Mouse (Mus musculus) forebrain, embryonic 11.5 days (tissue): ENCODE measurements around the gene Sowaha. TPM values are rescaled to one million over a fixed set of nuclear protein-coding genes. Genes with fewer than 3 reads are reported as not detected.

Experiments used
- ATAC-seq: fragments of 200-750 bp; cut with Nextera tagmentation; replicated peaks from 2 replicates; pipeline ENCODE4 v1.8.0; 2017; ENCODE audit warnings: moderate TSS enrichment; ENCODE audit not compliant: low FRiP score
- DNase-seq: peaks from one replicate; pipeline ENCODE4 v3.0.0-alpha.2; 2017; ENCODE audit warnings: low spot score
- H3K27ac ChIP-seq: fragments of 300-500 bp; sonication (generic); 2 replicates; pipeline ENCODE4 v1.5.1; 2014; ENCODE audit warnings: low read depth, low read length
- H3K27me3 ChIP-seq: fragments of 300-500 bp; sonication (generic); 2 replicates; pipeline ENCODE4 v1.6.1; 2014; ENCODE audit warnings: mild to moderate bottlenecking, low read length, mixed read lengths; ENCODE audit not compliant: control insufficient read depth, insufficient read depth
- H3K36me3 ChIP-seq: fragments of 300-500 bp; sonication (generic); 2 replicates; pipeline ENCODE4 v1.6.1; 2014; ENCODE audit warnings: mild to moderate bottlenecking, low read length, moderate library complexity, mixed read lengths; ENCODE audit not compliant: control insufficient read depth, insufficient read depth
- H3K4me1 ChIP-seq: fragments of 300-500 bp; sonication (generic); replicated peaks from 2 replicates; pipeline ENCODE4 v1.6.1; 2014; ENCODE audit warnings: low read length, mixed read lengths; ENCODE audit not compliant: control insufficient read depth, insufficient read depth
- H3K4me2 ChIP-seq: fragments of 300-500 bp; sonication (generic); 2 replicates; pipeline ENCODE4 v1.6.1; 2014; ENCODE audit warnings: low read depth, mild to moderate bottlenecking, low read length, moderate library complexity, mixed read lengths; ENCODE audit not compliant: severe bottlenecking
- H3K4me3 ChIP-seq: fragments of 300-500 bp; sonication (generic); 2 replicates; pipeline ENCODE4 v1.5.1; 2014; ENCODE audit warnings: low read depth, low read length
- H3K9ac ChIP-seq: fragments of 300-500 bp; sonication (generic); 2 replicates; pipeline ENCODE4 v1.6.1; 2014; ENCODE audit warnings: low read length
- H3K9me3 ChIP-seq: fragments of 300-500 bp; sonication (generic); 2 replicates; pipeline ENCODE4 v1.6.1; 2016; ENCODE audit warnings: low read length, mixed read lengths; ENCODE audit not compliant: control insufficient read depth
- WGBS: fragments of 180-500 bp; shearing (Covaris S2); extraction: QIAGEN DNeasy Blood & Tissue Kit; methylation state at CpG from one replicate; pipeline ENCODE4 v1.1.7; 2014; 5-methylcytosine and 5-hydroxymethylcytosine counted together
- polyA plus RNA-seq: library from polyadenylated mRNA; unstranded; fragments of >200 nt; fragmentation: Nextera tagmentation; extraction: Ambion mirVana; gene quantifications from 2 replicates; pipeline ENCODE4 v1.2.1, GENCODE M21; 2014

Gene Sowaha
- polyA plus RNA-seq, 1 experiment from 2014 or later = 0.77 TPM

- Histone ChIP-seq H3K27me3 (no peaks in the 10 kb centered on the region), H3K4me1 (0 out of 2 replicates have a peak, but pooled peaks cover 11% of the 10 kb centered on the region), H3K9me3 (no peaks in the 10 kb centered on the region), H3K27ac (no peak overlapping the region), H3K9ac (no peak overlapping the region), H3K4me2 (no peak overlapping the region), H3K4me3 (no peak overlapping the region), H3K36me3 (no peaks in the 10 kb centered on the region)
- DNase-seq (no peak), ATAC-seq (no peak)
- 85% methylated on average over 7 of the region's 7 CpGs for WGBS
Observed at GRCm38 (mm10) chr11:53521821-53522131, 41.7 kb upstream of the Sowaha start.

- H3K9me3 ChIP-seq = no peaks in the 10 kb centered on the region
- H3K4me1 ChIP-seq = 0 out of 2 replicates have a peak, but pooled peaks cover 11% of the 10 kb centered on the region
- no peak for ATAC-seq
- no peaks in the 10 kb centered on the region for H3K36me3 ChIP-seq
- 62% methylated on average over 16 of the region's 16 CpGs for WGBS
- no peak overlapping the region for H3K4me3 ChIP-seq
- peak overlapping the region; percentile 87; the same call in 1 of the 2 replicates for H3K4me2 ChIP-seq
- 0 out of 2 replicates have a peak overlapping the region, but pooled peaks have one; percentile 5 for H3K9ac ChIP-seq
- no peak for DNase-seq
- no peak overlapping the region for H3K27ac ChIP-seq
- H3K27me3 ChIP-seq = no peaks in the 10 kb centered on the region
Observed at GRCm38 (mm10) chr11:53521120-53521820, 41.2 kb upstream of the Sowaha start.

- peak overlapping the region; percentile 87 for H3K4me2 ChIP-seq
- ATAC-seq (peak; percentile 37), DNase-seq (peak; percentile 62)
- 0 out of 2 replicates have a peak overlapping the region, but pooled peaks have one; percentile 64 for H3K27ac ChIP-seq
- H3K9ac ChIP-seq = peak overlapping the region; percentile 82
- H3K4me3 ChIP-seq = peak overlapping the region; percentile 82
- no peaks in the 10 kb centered on the region for H3K9me3 ChIP-seq
- H3K27me3 ChIP-seq = no peaks in the 10 kb centered on the region
- no peaks in the 10 kb centered on the region for H3K36me3 ChIP-seq
- H3K4me1 ChIP-seq = 0 out of 2 replicates have a peak, but pooled peaks cover 10% of the 10 kb centered on the region
- 2% methylated on average over 24 of the region's 24 CpGs for WGBS
Observed at GRCm38 (mm10) chr11:53520122-53520978, 40.3 kb upstream of the Sowaha start.

- Histone ChIP-seq H3K27me3 (no peaks in the 10 kb centered on the region), H3K4me2 (peak within 1 kb of the TSS; percentile 87), H3K9ac (peak within 1 kb of the TSS; percentile 82), H3K4me1 (0 out of 2 replicates have a peak, but pooled peaks cover 10% of the 10 kb centered on the region), H3K9me3 (no peaks in the 10 kb centered on the region), H3K27ac (0 out of 2 replicates have a peak within 1 kb of the TSS, but pooled peaks have one; percentile 64), H3K36me3 (no peaks in the 10 kb centered on the region), H3K4me3 (peak within 1 kb of the TSS; percentile 82)
- DNase-seq (peak; percentile 83), ATAC-seq (peak; percentile 88)
- 4% methylated on average over 74 of the region's 79 CpGs for WGBS
Observed at GRCm38 (mm10) chr11:53519207-53520121, 39.4 kb upstream of the Sowaha start, which contains the start of gene Sept8. Sept8 (plus strand) TSS chr11:53519257.

GRCm38 (mm10) chr11:53518759-53519158 is 38.7 kb upstream of the Sowaha start:
- Histone ChIP-seq H3K4me3 (no peak overlapping the region), H3K36me3 (no peaks in the 10 kb centered on the region), H3K4me2 (no peak overlapping the region), H3K27ac (no peak overlapping the region), H3K27me3 (no peaks in the 10 kb centered on the region), H3K9me3 (no peaks in the 10 kb centered on the region), H3K9ac (no peak overlapping the region), H3K4me1 (0 out of 2 replicates have a peak, but pooled peaks cover 10% of the 10 kb centered on the region)
- 57% methylated on average over 5 of the region's 5 CpGs for WGBS
- ATAC-seq (no peak), DNase-seq (no peak)

- Histone ChIP-seq H3K4me3 (no peak overlapping the region), H3K27ac (no peak overlapping the region), H3K4me1 (0 out of 2 replicates have a peak, but pooled peaks cover 10% of the 10 kb centered on the region), H3K27me3 (no peaks in the 10 kb centered on the region), H3K36me3 (no peaks in the 10 kb centered on the region), H3K9me3 (no peaks in the 10 kb centered on the region), H3K4me2 (no peak overlapping the region), H3K9ac (no peak overlapping the region)
- no peak for ATAC-seq
- 74% methylated on average over 8 of the region's 8 CpGs for WGBS
- no peak for DNase-seq
Observed at GRCm38 (mm10) chr11:53516775-53517627, 36.9 kb upstream of the Sowaha start.

GRCm38 (mm10) chr11:53510351-53510750 is 30.3 kb upstream of the Sowaha start:
- H3K27ac ChIP-seq = no peak overlapping the region
- ATAC-seq = no peak

More at GRCm38 (mm10) chr11:53510351-53510750, 30.3 kb upstream of the Sowaha start:
- Histone ChIP-seq H3K4me1 (no peaks in the 10 kb centered on the region), H3K27me3 (no peaks in the 10 kb centered on the region), H3K4me2 (no peak overlapping the region), H3K9ac (no peak overlapping the region), H3K4me3 (no peak overlapping the region), H3K9me3 (no peaks in the 10 kb centered on the region), H3K36me3 (no peaks in the 10 kb centered on the region)
- 82% methylated on average over 5 of the region's 5 CpGs for WGBS
- DNase-seq = no peak
